Mouse (Mus musculus): ENCODE data around the gene Foxc1.

- TF ChIP-seq CTCF (IDR thresholded peaks at IDR 0.05; ENCODE audit: low read depth, low read length) (no peak), POLR2A (IDR thresholded peaks at IDR 0.05; ENCODE audit: extremely low read depth, insufficient read depth, low read length) (no peak)
Observed at GRCm38 (mm10) chr13:31775762-31776161, 30.7 kb upstream of the Foxc1 start.

Data from liver, adult 2 months (tissue).